Comparison of ENCODE assay signal across 12 mouse cellular contexts in genomic region chr13:45786409-45786808, GRCm38 (mm10).
DNase-seq lines count a peak whose midpoint lies in the region.
"Had no signal": no experiment of that assay in that cellular context is flagged by ENCODE, and none has a peak within 500 bp of the region (broad histone marks: within the 10 kb centered on the region; RNA-seq: fewer than 3 reads in every experiment).

No protein-coding gene starts in this region.

- peak; percentile 30 for DNase-seq in adrenal gland, postnatal 14 days
- no peak for DNase-seq in adrenal gland, adult 18-20 months (ENCODE audit: low spot score in 2 of 2)
- DNase-seq in layer of hippocampus, adult 18-20 months (ENCODE audit: low spot score in 2 of 2), result peak; percentile 33 to 70
- DNase-seq in layer of hippocampus, postnatal 25 days (ENCODE audit: extremely low spot score in 1 of 2, low spot score in 1 of 2), result no peak
- DNase-seq in brain, adult 2 months (ENCODE audit: low read depth, low spot score), result peak; percentile 50
- DNase-seq in lung, postnatal 4 days, result peak; percentile 15 to 43
- DNase-seq in frontal cortex, postnatal 36 days (ENCODE audit: low spot score in 2 of 2), result no peak
- DNase-seq in thymus, postnatal 4 days, result no peak
- DNase-seq: B cell, adult 2 months; cerebellum, postnatal 10 days; kidney, postnatal 25 days; liver, embryonic 13.5 days had no signal

Comparison
In these comparisons a context has a peak if more than half of its experiments do, and no peak if none do; other contexts are left out.
1. DNase-seq: peak in adrenal gland, postnatal 14 days (single experiment), layer of hippocampus, adult 18-20 months (2 of 2), brain, adult 2 months (single experiment) and lung, postnatal 4 days (2 of 2); none in adrenal gland, adult 18-20 months (0 of 2), layer of hippocampus, postnatal 25 days (0 of 2), frontal cortex, postnatal 36 days (0 of 2) and thymus, postnatal 4 days (single experiment).